Mouse (Mus musculus) spleen, adult 2 months (tissue): ENCODE data around the gene Ccdc157. TPM values are rescaled to one million over a fixed set of nuclear protein-coding genes. Genes with fewer than 3 reads are reported as not detected.

Experiments used
- DNase-seq, 2 experiments: peaks; one replicate each; pipeline versions ENCODE4 v3.0.0 to v3.0.0-alpha.2; 2012 to 2021; ENCODE audit warnings: low spot score in 2 of 2, low read depth in 1 of 2
- H3K27ac ChIP-seq: fragments of 200-500 bp; 2 replicates; pipeline ENCODE4 v1.5.1; 2012; ENCODE audit warnings: low read length, inconsistent platforms; ENCODE audit not compliant: insufficient read depth
- H3K27me3 ChIP-seq: fragments of 200-500 bp; 2 replicates; pipeline ENCODE4 v1.6.1; 2012; ENCODE audit warnings: mild to moderate bottlenecking, moderate library complexity, low read length, inconsistent platforms; ENCODE audit not compliant: control insufficient read depth, insufficient read depth
- H3K36me3 ChIP-seq: fragments of 200-500 bp; 2 replicates; pipeline ENCODE4 v1.6.1; 2012; ENCODE audit warnings: mild to moderate bottlenecking, low read length, inconsistent platforms; ENCODE audit not compliant: control insufficient read depth, insufficient read depth
- H3K4me1 ChIP-seq: fragments of 200-500 bp; 2 replicates; pipeline ENCODE4 v1.6.1; 2011; ENCODE audit warnings: inconsistent platforms; ENCODE audit not compliant: control insufficient read depth, insufficient read depth, insufficient read length
- H3K4me3 ChIP-seq: fragments of 200-500 bp; 2 replicates; pipeline ENCODE4 v1.5.1; 2011; ENCODE audit warnings: mild to moderate bottlenecking, inconsistent platforms; ENCODE audit not compliant: insufficient read depth, insufficient read length; ENCODE audit errors: extremely low read depth
- CTCF ChIP-seq: fragments of 200-500 bp; IDR thresholded peaks from 2 replicates; pipeline ENCODE4 v1.5.1; 2011; ENCODE audit warnings: mild to moderate bottlenecking, inconsistent platforms; ENCODE audit not compliant: insufficient read depth, insufficient read length, insufficient replicate concordance; ENCODE audit errors: extremely low read depth
- POLR2A ChIP-seq: fragments of 200-500 bp; IDR thresholded peaks from 2 replicates; pipeline ENCODE4 v1.6.1; 2011; ENCODE audit warnings: low read depth, low read length, inconsistent platforms
- WGBS: fragments of 180-500 bp; shearing (Covaris S2); methylation state at CpG from one replicate; pipeline ENCODE4 v1.1.7; 2018; 5-methylcytosine and 5-hydroxymethylcytosine counted together
- polyA plus RNA-seq: library from polyadenylated mRNA; depleted of rRNA; stranded (reverse); fragments of >200 nt; gene quantifications from 2 replicates; pipeline ENCODE4 v1.2.3, GENCODE M21; 2012; rRNA removed

The Ccdc157 gene
- 4.3 and 4.4 TPM in 2 replicates for polyA plus RNA-seq

DNA sequence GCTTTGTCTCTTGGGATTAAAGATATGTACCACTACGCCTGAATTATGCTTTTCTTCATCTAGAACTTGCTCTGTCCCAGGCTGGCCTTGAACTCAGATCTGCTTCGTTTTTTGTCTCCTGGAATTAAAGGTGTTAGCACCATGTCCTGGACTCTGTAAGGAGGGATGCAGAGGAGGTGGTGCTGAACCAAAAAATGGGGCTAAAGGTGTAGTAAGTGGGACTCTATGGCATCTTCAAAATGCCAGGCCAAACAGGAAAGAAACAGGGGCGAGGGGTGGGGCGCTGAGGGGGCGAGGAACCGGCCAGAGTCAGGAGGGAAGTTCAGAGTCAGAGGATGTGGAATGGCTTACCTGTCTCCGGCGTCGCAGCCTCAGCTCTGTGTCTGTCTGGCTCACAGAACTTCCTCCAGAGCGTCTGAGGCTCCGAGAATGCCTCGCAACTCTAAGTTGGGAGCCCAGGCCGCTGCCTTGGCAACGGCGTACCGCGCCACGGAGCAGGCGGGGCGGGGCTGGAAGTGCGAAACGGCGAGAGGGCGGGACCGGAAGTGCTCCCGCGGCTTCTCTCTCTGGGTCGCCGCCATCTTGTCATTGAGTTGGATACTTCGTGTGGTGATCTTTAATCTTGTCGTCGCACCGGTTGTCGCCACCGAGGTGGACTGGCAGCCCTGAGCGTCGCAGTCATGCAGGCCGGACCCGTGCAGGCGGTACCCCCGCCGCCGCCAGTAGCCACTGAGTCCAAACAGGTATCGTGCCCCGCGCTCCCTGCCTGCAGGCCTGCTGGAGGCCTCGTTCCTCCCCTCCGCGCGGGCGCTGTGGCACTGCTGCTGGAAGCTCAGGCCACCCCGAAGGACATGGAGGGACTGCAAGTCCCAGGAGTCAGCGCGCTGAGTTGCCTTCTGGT lies at the start of gene Ccdc157, which contains the start of gene Sf3a1:
Ccdc157 (minus strand) TSS at position 486 of the 901 bp plus-strand sequence.
Sf3a1 (plus strand) TSS at position 543 of the 901 bp plus-strand sequence.
- peak within 1 kb of the TSS; percentile 87 for H3K4me3 ChIP-seq
- DNase-seq, result peak; percentile 79 to 93
- no peaks in the 10 kb centered on the region for H3K27me3 ChIP-seq
- 2% methylated on average over 54 of the region's 54 CpGs for WGBS
- peak within 1 kb of the TSS; percentile 62 for H3K27ac ChIP-seq
- no peaks in the 10 kb centered on the region; the same call in 1 of the 2 replicates for H3K4me1 ChIP-seq
- peaks cover 18% of the 10 kb centered on the region for H3K36me3 ChIP-seq
- TF ChIP-seq CTCF (no peak), POLR2A (0 out of 2 replicates have a peak, but pooled peaks have one; percentile 5)

GRCm38 (mm10) chr11:4209556-4209955 lies 49.5 kb upstream of the Ccdc157 start:
- no peaks in the 10 kb centered on the region for H3K27me3 ChIP-seq
- no peak for DNase-seq
- H3K36me3 ChIP-seq, result peaks cover 39% of the 10 kb centered on the region
- no peak overlapping the region for H3K4me3 ChIP-seq
- peaks cover 5% of the 10 kb centered on the region; the same call in 1 of the 2 replicates for H3K4me1 ChIP-seq
- TF ChIP-seq POLR2A, result no peak
- no peak for TF ChIP-seq CTCF
- no peak overlapping the region for H3K27ac ChIP-seq
- 68% methylated on average over 5 of the region's 5 CpGs for WGBS

DNA sequence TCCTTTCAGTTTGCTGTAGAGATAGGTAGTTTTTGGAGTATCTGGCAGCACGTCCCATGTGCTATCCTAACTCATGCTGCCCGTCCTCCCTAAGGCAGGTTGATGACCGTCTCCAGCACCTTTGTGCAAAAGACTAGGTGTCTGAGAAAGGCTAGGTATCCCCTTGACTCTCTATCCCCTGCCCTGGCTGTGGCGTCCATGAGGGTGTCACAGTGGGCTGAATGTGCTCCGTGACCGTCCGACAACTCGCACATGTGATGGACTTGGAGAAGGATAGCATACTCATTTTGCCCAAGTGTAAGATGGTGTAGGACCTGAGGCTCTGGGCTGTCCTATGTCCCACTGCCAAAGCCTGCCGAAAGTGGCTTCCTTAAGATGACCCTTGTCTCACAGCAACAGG lies 47.6 kb upstream of the Ccdc157 start:
- 92% methylated on average over 9 of the region's 9 CpGs for WGBS
- no peak for TF ChIP-seq CTCF
- no peak for TF ChIP-seq POLR2A
- Histone ChIP-seq H3K4me3 (no peak overlapping the region), H3K36me3 (peaks cover 21% of the 10 kb centered on the region), H3K4me1 (peaks cover 7% of the 10 kb centered on the region; the same call in 1 of the 2 replicates), H3K27ac (no peak overlapping the region), H3K27me3 (no peaks in the 10 kb centered on the region)
- DNase-seq, result no peak

- no peak for DNase-seq
- no peak overlapping the region for H3K4me3 ChIP-seq
- no peaks in the 10 kb centered on the region for H3K27me3 ChIP-seq
- no peak for TF ChIP-seq POLR2A
- no peak for TF ChIP-seq CTCF
- 30% methylated on average over 6 of the region's 6 CpGs for WGBS
- H3K4me1 ChIP-seq, result peaks cover 13% of the 10 kb centered on the region
- H3K27ac ChIP-seq, result peak overlapping the region; percentile 52
- peaks cover 16% of the 10 kb centered on the region for H3K36me3 ChIP-seq
Measured at GRCm38 (mm10) chr11:4206563-4206962, 46.5 kb upstream of the Ccdc157 start.

- Histone ChIP-seq H3K27me3 (no peaks in the 10 kb centered on the region), H3K27ac (peak overlapping the region; percentile 61; the same call in 1 of the 2 replicates), H3K4me1 (peaks cover 13% of the 10 kb centered on the region), H3K4me3 (no peak overlapping the region), H3K36me3 (peaks cover 16% of the 10 kb centered on the region)
- TF ChIP-seq CTCF (no peak), POLR2A (no peak)
- DNase-seq, result no peak
- WGBS, result 67% methylated on average over 7 of the region's 7 CpGs
Measured at GRCm38 (mm10) chr11:4205951-4206350, 45.9 kb upstream of the Ccdc157 start.

GRCm38 (mm10) chr11:4205097-4205655 lies 45.1 kb upstream of the Ccdc157 start:
- whole genome bisulfite sequencing, result 94% methylated on average over 5 of the region's 5 CpGs
- Histone ChIP-seq H3K27me3 (no peaks in the 10 kb centered on the region), H3K27ac (peak overlapping the region; percentile 61)

More at GRCm38 (mm10) chr11:4205097-4205655, 45.1 kb upstream of the Ccdc157 start:
- no peak for DNase-seq
- TF ChIP-seq CTCF, result no peak
- no peak for TF ChIP-seq POLR2A
- H3K4me3 ChIP-seq, result no peak overlapping the region
- peaks cover 13% of the 10 kb centered on the region for H3K4me1 ChIP-seq
- H3K36me3 ChIP-seq, result peaks cover 11% of the 10 kb centered on the region
